Comparison of ENCODE assay signal across 18 mouse cellular contexts in the genomic region with DNA sequence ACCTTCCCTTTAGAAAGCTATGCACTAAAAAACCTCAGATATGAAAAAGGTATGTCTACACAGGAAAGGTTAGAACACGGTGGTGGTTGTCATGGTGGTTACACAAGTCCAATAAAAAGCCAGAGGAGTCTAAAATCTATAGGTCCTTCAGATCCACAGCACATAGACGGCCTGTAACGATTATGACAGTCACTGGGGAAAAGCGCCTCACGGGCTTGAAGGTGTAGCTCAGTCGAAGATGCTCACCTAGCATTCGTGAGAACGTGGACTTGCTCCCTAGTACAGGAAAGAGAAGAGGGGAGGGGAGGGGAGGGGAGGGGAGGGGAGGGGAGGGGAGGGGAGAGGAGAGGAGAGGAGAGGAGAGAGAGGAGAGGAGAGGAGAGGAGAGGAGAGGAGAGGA. TPM values are rescaled to one million over a fixed set of nuclear protein-coding genes. Genes with fewer than 3 reads are reported as not detected.
"Had no signal": no experiment of that assay in that cellular context is flagged by ENCODE, and none has a peak within 500 bp of the region (broad histone marks: within the 10 kb centered on the region; RNA-seq: fewer than 3 reads in every experiment).

No protein-coding gene starts in this region.

- H3K4me1 ChIP-seq: neural tube, embryonic 13.5 days; neural tube, embryonic 15.5 days had no signal

- H3K9ac ChIP-seq: neural tube, embryonic 13.5 days; neural tube, embryonic 15.5 days; stomach, embryonic 15.5 days had no signal

- H3K4me3 ChIP-seq: neural tube, embryonic 13.5 days; neural tube, embryonic 15.5 days; stomach, embryonic 15.5 days had no signal

- H3K27ac ChIP-seq: neural tube, embryonic 13.5 days; neural tube, embryonic 15.5 days; stomach, embryonic 15.5 days; stomach, postnatal 0 days had no signal

- H3K9me3 ChIP-seq: neural tube, embryonic 15.5 days; stomach, embryonic 15.5 days had no signal

- H3K36me3 ChIP-seq: neural tube, embryonic 13.5 days; neural tube, embryonic 15.5 days; stomach, embryonic 15.5 days had no signal

- DNase-seq: retina, postnatal 1 day; right cerebral cortex, adult 18-20 months; right cerebral cortex, postnatal 14 days; right cerebral cortex, postnatal 25 days; right cerebral cortex, postnatal 4 days; spleen, adult 18-20 months; thymus, adult 18-20 months; thymus, adult 2 months; thymus, postnatal 14 days; thymus, postnatal 25 days; thymus, postnatal 36 days; thymus, postnatal 4 days had no signal

- H3K27me3 ChIP-seq: neural tube, embryonic 13.5 days; neural tube, embryonic 15.5 days; stomach, embryonic 15.5 days had no signal

- H3K4me2 ChIP-seq: neural tube, embryonic 13.5 days; neural tube, embryonic 15.5 days; stomach, embryonic 15.5 days had no signal

RNA-seq across cellular contexts. Expression of a gene that starts 9.2 kb away (rescaled TPM):
- total RNA-seq: neutrophil, adult 5-6 weeks had no signal
- polyA plus RNA-seq: neural tube, embryonic 13.5 days; neural tube, embryonic 14.5 days; neural tube, embryonic 15.5 days had no signal
